Mouse (Mus musculus): Measurements from ENCODE around the gene Gm28230. TPM values are rescaled to one million over a fixed set of nuclear protein-coding genes. Genes with fewer than 3 reads are reported as not detected.

Gm28230 gene
- 0.35 TPM for polyA plus RNA-seq (2015; fragmentation: Illumina TruSeq; extraction: RNeasy Lipid Tissue Mini Kit (QIAGEN cat#74804); ENCODE audit: insufficient read depth, low read depth, low replicate concordance)

GRCm38 (mm10) chr2:74726551-74726950 lies at the start of gene Gm28230:
Gene Gm28230 (plus strand): TSS chr2:74726728.

GRCm38 (mm10) chr2:74678891-74679595 lies 47.5 kb upstream of the Gm28230 start, which contains the start of gene Hoxd11:
Gene Hoxd11 (plus strand): TSS chr2:74679557.

GRCm38 (mm10) chr2:74691022-74691951 lies 35.2 kb upstream of the Gm28230 start, which contains the start of gene Hoxd10:
Gene Hoxd10 (plus strand): TSS chr2:74691924.

GRCm38 (mm10) chr2:74697567-74698121 lies 28.9 kb upstream of the Gm28230 start, which contains the start of gene Hoxd9:
Gene Hoxd9 (plus strand): TSS chr2:74697727.

GRCm38 (mm10) chr2:74704393-74704998 lies 22.0 kb upstream of the Gm28230 start, which contains the start of gene Hoxd8:
Gene Hoxd8 (plus strand): TSS chr2:74704615.

GRCm38 (mm10) chr2:74711721-74712621 lies 14.6 kb upstream of the Gm28230 start, which contains the start of the genes Hoxd3 and Hoxd4:
Gene Hoxd3 (plus strand): TSS chr2:74711927.
Gene Hoxd4 (plus strand): TSS chr2:74711929.

GRCm38 (mm10) chr2:74762522-74763244 lies 36.2 kb downstream of the Gm28230 start, which contains the start of gene Hoxd1:
Gene Hoxd1 (plus strand): TSS chr2:74762980.

Other genes starting within 250 kb of the Gm28230 start
- 2.7 TPM for gene Lnpk, start 147.3 kb upstream of the Gm28230 start, polyA plus RNA-seq (2015; fragmentation: Illumina TruSeq; extraction: RNeasy Lipid Tissue Mini Kit (QIAGEN cat#74804); ENCODE audit: insufficient read depth, low read depth, low replicate concordance)
- not detected for gene Evx2, start 67.2 kb upstream of the Gm28230 start, polyA plus RNA-seq (2015; fragmentation: Illumina TruSeq; extraction: RNeasy Lipid Tissue Mini Kit (QIAGEN cat#74804); ENCODE audit: insufficient read depth, low read depth, low replicate concordance)
- not detected for gene Hoxd13, start 58.4 kb upstream of the Gm28230 start, polyA plus RNA-seq (2015; fragmentation: Illumina TruSeq; extraction: RNeasy Lipid Tissue Mini Kit (QIAGEN cat#74804); ENCODE audit: insufficient read depth, low read depth, low replicate concordance)
- gene Hoxd12, start 51.7 kb upstream of the Gm28230 start, polyA plus RNA-seq (2015; fragmentation: Illumina TruSeq; extraction: RNeasy Lipid Tissue Mini Kit (QIAGEN cat#74804); ENCODE audit: insufficient read depth, low read depth, low replicate concordance) = not detected
- gene Hoxd11, start 47.2 kb upstream of the Gm28230 start, polyA plus RNA-seq (2015; fragmentation: Illumina TruSeq; extraction: RNeasy Lipid Tissue Mini Kit (QIAGEN cat#74804); ENCODE audit: insufficient read depth, low read depth, low replicate concordance) = not detected
- gene Hoxd10, start 34.8 kb upstream of the Gm28230 start, polyA plus RNA-seq (2015; fragmentation: Illumina TruSeq; extraction: RNeasy Lipid Tissue Mini Kit (QIAGEN cat#74804); ENCODE audit: insufficient read depth, low read depth, low replicate concordance) = not detected
- gene Hoxd9, start 29.0 kb upstream of the Gm28230 start, polyA plus RNA-seq (2015; fragmentation: Illumina TruSeq; extraction: RNeasy Lipid Tissue Mini Kit (QIAGEN cat#74804); ENCODE audit: insufficient read depth, low read depth, low replicate concordance) = 0.50 TPM
- gene Hoxd8, start 22.1 kb upstream of the Gm28230 start, polyA plus RNA-seq (2015; fragmentation: Illumina TruSeq; extraction: RNeasy Lipid Tissue Mini Kit (QIAGEN cat#74804); ENCODE audit: insufficient read depth, low read depth, low replicate concordance) = 4.5 TPM
- not detected for gene Hoxd3, start 14.8 kb upstream of the Gm28230 start, polyA plus RNA-seq (2015; fragmentation: Illumina TruSeq; extraction: RNeasy Lipid Tissue Mini Kit (QIAGEN cat#74804); ENCODE audit: insufficient read depth, low read depth, low replicate concordance)
- 1.6 TPM for gene Hoxd4, start 14.8 kb upstream of the Gm28230 start, polyA plus RNA-seq (2015; fragmentation: Illumina TruSeq; extraction: RNeasy Lipid Tissue Mini Kit (QIAGEN cat#74804); ENCODE audit: insufficient read depth, low read depth, low replicate concordance)
- gene Hoxd1, start 36.3 kb downstream of the Gm28230 start, polyA plus RNA-seq (2015; fragmentation: Illumina TruSeq; extraction: RNeasy Lipid Tissue Mini Kit (QIAGEN cat#74804); ENCODE audit: insufficient read depth, low read depth, low replicate concordance) = not detected
- gene Mtx2, start 99.1 kb downstream of the Gm28230 start, polyA plus RNA-seq (2015; fragmentation: Illumina TruSeq; extraction: RNeasy Lipid Tissue Mini Kit (QIAGEN cat#74804); ENCODE audit: insufficient read depth, low read depth, low replicate concordance) = 7.6 TPM

Data from pancreas, adult 10 weeks (tissue).